Mouse (Mus musculus) midbrain, embryonic 16.5 days (tissue): ENCODE data around the gene Ubiad1. TPM values are rescaled to one million over a fixed set of nuclear protein-coding genes. Genes with fewer than 3 reads are reported as not detected.
A peak's percentile ranks its signal among the peaks of the same experiment; 100 is the strongest.

Experiments
- ATAC-seq: fragments of 200-750 bp; cut with Nextera tagmentation; 2 replicates; pipeline ENCODE4 v1.8.0; 2017; ENCODE audit warnings: moderate TSS enrichment
- H3K27ac ChIP-seq: fragments of 300-500 bp; sonication (generic); 2 replicates; pipeline ENCODE4 v1.5.1; 2014; ENCODE audit warnings: mild to moderate bottlenecking, low read length, mixed read lengths
- H3K27me3 ChIP-seq: fragments of 300-500 bp; sonication (generic); 2 replicates; pipeline ENCODE4 v1.6.1; 2014; ENCODE audit warnings: low read depth, low read length, mixed read lengths; ENCODE audit not compliant: control insufficient read depth, insufficient read depth
- H3K36me3 ChIP-seq: fragments of 300-500 bp; sonication (generic); 2 replicates; pipeline ENCODE4 v1.6.1; 2014; ENCODE audit warnings: mild to moderate bottlenecking, low read length, moderate library complexity, mixed read lengths; ENCODE audit not compliant: control insufficient read depth, insufficient read depth
- H3K4me1 ChIP-seq: fragments of 300-500 bp; sonication (generic); 2 replicates; pipeline ENCODE4 v1.6.1; 2014; ENCODE audit warnings: mild to moderate bottlenecking, low read length, mixed read lengths; ENCODE audit not compliant: control insufficient read depth, insufficient read depth
- H3K4me2 ChIP-seq: fragments of 300-500 bp; sonication (generic); 2 replicates; pipeline ENCODE4 v1.6.1; 2014; ENCODE audit warnings: mild to moderate bottlenecking, low read length, mixed read lengths
- H3K4me3 ChIP-seq: fragments of 300-500 bp; sonication (generic); 2 replicates; pipeline ENCODE4 v1.5.1; 2014; ENCODE audit warnings: low read depth, mild to moderate bottlenecking, low read length, moderate library complexity, mixed read lengths
- H3K9ac ChIP-seq: fragments of 300-500 bp; sonication (generic); 2 replicates; pipeline ENCODE4 v1.6.1; 2014; ENCODE audit warnings: low read depth, low read length, mixed read lengths
- H3K9me3 ChIP-seq: fragments of 300-500 bp; sonication (generic); replicated peaks from 2 replicates; pipeline ENCODE4 v1.6.1; 2014; ENCODE audit warnings: mild to moderate bottlenecking, low read length, mixed read lengths; ENCODE audit not compliant: control insufficient read depth, poor library complexity, severe bottlenecking
- WGBS: fragments of 180-500 bp; shearing (Covaris S2); extraction: QIAGEN DNeasy Blood & Tissue Kit; methylation state at CpG from one replicate; pipeline ENCODE4 v1.1.7; 2014; 5-methylcytosine and 5-hydroxymethylcytosine counted together
- polyA plus RNA-seq: library from polyadenylated mRNA; unstranded; fragments of >200 nt; fragmentation: Nextera tagmentation; extraction: Ambion mirVana; gene quantifications from 2 replicates; pipeline ENCODE4 v1.2.1, GENCODE M21; 2015

Gene Ubiad1
- polyA plus RNA-seq, 1 experiment from 2014 or later = 19.8 TPM

DNA sequence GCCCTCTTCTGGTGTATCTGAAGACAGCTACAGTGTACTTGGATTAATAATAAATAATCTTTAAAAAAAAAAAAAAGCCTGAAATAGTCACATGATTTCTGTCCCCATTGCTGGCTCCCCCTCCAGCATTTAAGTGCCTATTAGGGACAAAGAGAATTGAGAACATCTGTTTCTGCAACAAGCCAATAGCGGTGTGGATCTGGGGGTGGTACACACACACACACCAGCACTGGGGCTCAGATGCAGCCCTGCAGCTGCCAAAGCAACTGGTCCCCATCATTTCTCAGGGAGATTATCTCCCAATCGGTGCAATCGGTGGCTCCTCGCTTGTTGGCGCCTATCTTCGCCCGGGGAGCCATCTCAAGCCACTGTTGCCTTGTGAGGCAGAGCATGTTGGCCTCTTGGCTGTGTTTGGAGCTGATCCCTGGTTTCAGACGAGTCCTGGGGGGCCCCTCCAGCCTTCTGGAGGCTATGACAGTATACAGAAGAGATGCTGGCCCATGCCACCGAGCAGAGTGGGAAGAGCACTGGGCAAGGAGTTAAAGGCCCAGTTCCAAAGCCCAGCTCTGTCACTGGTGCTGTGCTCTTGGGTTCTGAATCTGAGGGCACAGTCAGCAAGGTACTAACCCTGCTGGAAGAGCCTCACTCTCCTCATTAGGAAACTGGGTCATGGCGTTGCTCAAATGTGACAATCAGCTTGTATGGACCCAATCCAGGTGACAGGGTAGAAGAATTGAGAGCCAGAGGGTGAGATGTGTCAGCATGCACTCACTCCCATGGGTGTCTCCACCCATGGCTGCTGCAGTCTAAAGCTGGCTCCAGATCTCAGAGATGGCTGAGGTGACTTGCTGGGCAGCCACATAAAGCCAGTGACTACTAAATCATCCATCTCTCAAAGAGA lies 17.4 kb downstream of the Ubiad1 start:
- peaks cover 10% of the 10 kb centered on the region for H3K4me1 ChIP-seq
- H3K4me3 ChIP-seq = no peak overlapping the region
- no peaks in the 10 kb centered on the region for H3K27me3 ChIP-seq
- H3K27ac ChIP-seq = no peak overlapping the region
- H3K4me2 ChIP-seq = no peak overlapping the region
- peak overlapping the region; percentile 18; the same call in 1 of the 2 replicates for H3K9ac ChIP-seq
- WGBS = 73% methylated on average over 10 of the region's 10 CpGs
- ATAC-seq = no peak
- no peaks in the 10 kb centered on the region for H3K9me3 ChIP-seq
- H3K36me3 ChIP-seq = no peaks in the 10 kb centered on the region

GRCm38 (mm10) chr4:148417559-148417958 lies 27.0 kb downstream of the Ubiad1 start:
- Histone ChIP-seq H3K9ac (peak overlapping the region; percentile 51), H3K36me3 (no peaks in the 10 kb centered on the region), H3K27me3 (no peaks in the 10 kb centered on the region), H3K4me3 (no peak overlapping the region), H3K27ac (peak overlapping the region; percentile 72), H3K9me3 (no peaks in the 10 kb centered on the region), H3K4me2 (no peak overlapping the region), H3K4me1 (peaks cover 23% of the 10 kb centered on the region)
- WGBS = 22% methylated on average over 6 of the region's 6 CpGs
- ATAC-seq = no peak

GRCm38 (mm10) chr4:148417074-148417526 lies 27.5 kb downstream of the Ubiad1 start:
- 12% methylated on average over 11 of the region's 11 CpGs for WGBS
- ATAC-seq = peak; percentile 70
- Histone ChIP-seq H3K4me1 (peaks cover 23% of the 10 kb centered on the region), H3K4me2 (no peak overlapping the region), H3K27ac (peak overlapping the region; percentile 72), H3K9me3 (no peaks in the 10 kb centered on the region), H3K9ac (peak overlapping the region; percentile 51; the same call in 1 of the 2 replicates), H3K4me3 (no peak overlapping the region), H3K36me3 (no peaks in the 10 kb centered on the region), H3K27me3 (no peaks in the 10 kb centered on the region)

- Histone ChIP-seq H3K27ac (peak overlapping the region; percentile 30), H3K27me3 (no peaks in the 10 kb centered on the region), H3K4me2 (peak overlapping the region; percentile 30), H3K36me3 (no peaks in the 10 kb centered on the region), H3K9ac (no peak overlapping the region), H3K4me1 (peaks cover 23% of the 10 kb centered on the region), H3K9me3 (no peaks in the 10 kb centered on the region), H3K4me3 (no peak overlapping the region)
- 11% methylated on average over 16 of the region's 16 CpGs for WGBS
- ATAC-seq = peak; percentile 47; the same call in 1 of the 2 replicates
Measured at GRCm38 (mm10) chr4:148415575-148415974, 29.0 kb downstream of the Ubiad1 start.

- Histone ChIP-seq H3K4me3 (no peak overlapping the region), H3K27me3 (peaks cover 2% of the 10 kb centered on the region; the same call in 1 of the 2 replicates), H3K9ac (0 out of 2 replicates have a peak overlapping the region, but pooled peaks have one; percentile 16), H3K36me3 (no peaks in the 10 kb centered on the region), H3K9me3 (no peaks in the 10 kb centered on the region), H3K4me1 (peaks cover 24% of the 10 kb centered on the region), H3K27ac (no peak overlapping the region), H3K4me2 (no peak overlapping the region)
- no peak for ATAC-seq
- 74% methylated on average over 10 of the region's 10 CpGs for WGBS
Measured at GRCm38 (mm10) chr4:148408256-148408975, 36.2 kb downstream of the Ubiad1 start.

- Histone ChIP-seq H3K9ac (no peak overlapping the region), H3K4me2 (peak overlapping the region; percentile 4; the same call in 1 of the 2 replicates), H3K27me3 (peaks cover 2% of the 10 kb centered on the region; the same call in 1 of the 2 replicates), H3K9me3 (no peaks in the 10 kb centered on the region), H3K4me3 (no peak overlapping the region), H3K4me1 (peaks cover 26% of the 10 kb centered on the region), H3K36me3 (no peaks in the 10 kb centered on the region), H3K27ac (no peak overlapping the region)
- WGBS = 14% methylated on average over 13 of the region's 13 CpGs
- no peak for ATAC-seq
Measured at GRCm38 (mm10) chr4:148405255-148405788, 39.2 kb downstream of the Ubiad1 start.

DNA sequence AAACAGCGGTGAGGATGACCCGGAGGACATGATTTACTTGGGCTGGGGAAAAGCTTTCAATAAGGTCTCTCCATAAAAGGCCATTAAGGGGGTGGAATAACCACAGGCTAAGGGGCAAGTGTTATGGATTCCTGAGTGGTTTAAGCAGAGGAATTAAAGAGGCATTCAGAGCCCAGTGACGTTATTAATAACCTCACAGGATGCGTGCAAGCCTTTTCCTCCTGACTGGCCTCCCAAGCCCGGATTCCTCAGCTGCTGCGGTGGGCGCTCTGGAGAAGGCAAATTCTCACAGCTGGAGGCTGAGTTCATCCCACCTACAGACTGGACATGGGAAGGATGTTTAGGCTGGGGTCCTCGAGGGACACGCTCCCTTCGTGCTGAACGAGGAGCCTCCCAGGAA lies 39.8 kb downstream of the Ubiad1 start:
- Histone ChIP-seq H3K27ac (no peak overlapping the region), H3K9ac (no peak overlapping the region), H3K9me3 (no peaks in the 10 kb centered on the region), H3K4me2 (no peak overlapping the region), H3K4me3 (no peak overlapping the region), H3K36me3 (no peaks in the 10 kb centered on the region), H3K4me1 (peaks cover 26% of the 10 kb centered on the region), H3K27me3 (peaks cover 2% of the 10 kb centered on the region; the same call in 1 of the 2 replicates)
- whole genome bisulfite sequencing = 7% methylated on average over 11 of the region's 11 CpGs
- ATAC-seq = no peak

GRCm38 (mm10) chr4:148403402-148403801 lies 41.2 kb downstream of the Ubiad1 start:
- Histone ChIP-seq H3K9me3 (no peaks in the 10 kb centered on the region), H3K4me1 (peaks cover 26% of the 10 kb centered on the region), H3K4me3 (no peak overlapping the region), H3K27me3 (peaks cover 2% of the 10 kb centered on the region; the same call in 1 of the 2 replicates), H3K4me2 (no peak overlapping the region), H3K36me3 (no peaks in the 10 kb centered on the region), H3K9ac (no peak overlapping the region), H3K27ac (no peak overlapping the region)
- no peak for ATAC-seq
- 17% methylated on average over 12 of the region's 12 CpGs for WGBS
